Mouse (Mus musculus): ENCODE measurements at regions not wholly inside any gene's neighbourhood (a gene's known extent, or its start where the extent isn't known, plus 50 kb on each side); places are given as distances from the start of the nearest gene placed in this dataset.

GRCm38 (mm10) chr2:11375092-11375491 is 178.8 kb downstream of the Pfkfb3 start:
- no peak; the same call in 1 of the 2 replicates for TF ChIP-seq POLR2A (IDR thresholded peaks at IDR 0.05; ENCODE audit: borderline replicate concordance, extremely low read depth, low read depth, low read length)
- TF ChIP-seq CTCF (IDR thresholded peaks at IDR 0.05; ENCODE audit: insufficient read depth, low read length), result no peak
